Mouse (Mus musculus) heart, postnatal 0 days (tissue): ENCODE data around the gene Aqp5. TPM values are rescaled to one million over a fixed set of nuclear protein-coding genes. Genes with fewer than 3 reads are reported as not detected.

Experiments
- ATAC-seq: fragments of 200-750 bp; cut with Nextera tagmentation; 2 replicates; pipeline ENCODE4 v1.8.0; 2017; ENCODE audit warnings: low read depth, moderate number of reproducible peaks, moderate library complexity; ENCODE audit not compliant: insufficient read depth
- DNase-seq: peaks from one replicate; pipeline ENCODE4 v3.0.0-alpha.2; 2016; ENCODE audit warnings: low spot score
- H3K27ac ChIP-seq: fragments of 300-500 bp; sonication (generic); 2 replicates; pipeline ENCODE4 v1.5.1; 2014; ENCODE audit warnings: low read depth, mild to moderate bottlenecking
- H3K27me3 ChIP-seq: fragments of 300-500 bp; sonication (generic); 2 replicates; pipeline ENCODE4 v1.6.1; 2014; ENCODE audit warnings: low read length, mixed read lengths; ENCODE audit not compliant: control insufficient read depth, insufficient read depth
- H3K36me3 ChIP-seq: fragments of 300-500 bp; sonication (generic); replicated peaks from 2 replicates; pipeline ENCODE4 v1.6.1; 2014; ENCODE audit warnings: low read length, mixed read lengths; ENCODE audit not compliant: control insufficient read depth, insufficient read depth
- H3K4me1 ChIP-seq: fragments of 300-500 bp; sonication (generic); 2 replicates; pipeline ENCODE4 v1.6.1; 2014; ENCODE audit warnings: antibody characterized with exemption; ENCODE audit not compliant: control insufficient read depth, insufficient read depth
- H3K4me2 ChIP-seq: fragments of 300-500 bp; sonication (generic); 2 replicates; pipeline ENCODE4 v1.6.1; 2014; ENCODE audit warnings: low read depth, mild to moderate bottlenecking, low read length, moderate library complexity
- H3K4me3 ChIP-seq: fragments of 300-500 bp; sonication (generic); 2 replicates; pipeline ENCODE4 v1.5.1; 2014; ENCODE audit warnings: low read depth, low read length
- H3K9ac ChIP-seq: fragments of 300-500 bp; sonication (generic); replicated peaks from 2 replicates; pipeline ENCODE4 v1.6.1; 2014; ENCODE audit warnings: low read depth, low read length, mixed read lengths
- H3K9me3 ChIP-seq: fragments of 300-500 bp; sonication (generic); replicated peaks from 2 replicates; pipeline ENCODE4 v1.6.1; 2016; ENCODE audit warnings: low read length; ENCODE audit not compliant: control insufficient read depth
- CTCF ChIP-seq: IDR thresholded peaks from 2 replicates; pipeline ENCODE4 v1.5.1; 2016; ENCODE audit warnings: antibody characterized with exemption, control low read depth, low read depth
- EP300 ChIP-seq: IDR thresholded peaks from 2 replicates; pipeline ENCODE4 v1.6.1; 2016; ENCODE audit warnings: antibody characterized with exemption, low read depth
- WGBS: fragments of 180-500 bp; shearing (Covaris S2); extraction: QIAGEN DNeasy Blood & Tissue Kit; methylation state at CpG from one replicate; pipeline ENCODE4 v1.1.7; 2014; 5-methylcytosine and 5-hydroxymethylcytosine counted together
- polyA plus RNA-seq: library from polyadenylated mRNA; unstranded; fragments of >200 nt; fragmentation: Nextera tagmentation; extraction: Ambion mirVana; gene quantifications from 2 replicates; pipeline ENCODE4 v1.2.1, GENCODE M21; 2015
- total RNA-seq: library from RNA; depleted of rRNA; stranded (reverse); fragments of >200 nt; gene quantifications from 2 replicates; pipeline ENCODE4 v1.2.3, GENCODE M21; 2014; ENCODE audit warnings: low replicate concordance; rRNA removed

Aqp5 gene
- total RNA-seq (not detected in 2 replicates), polyA plus RNA-seq (0.25 and 0.40 TPM in 2 replicates)

DNA sequence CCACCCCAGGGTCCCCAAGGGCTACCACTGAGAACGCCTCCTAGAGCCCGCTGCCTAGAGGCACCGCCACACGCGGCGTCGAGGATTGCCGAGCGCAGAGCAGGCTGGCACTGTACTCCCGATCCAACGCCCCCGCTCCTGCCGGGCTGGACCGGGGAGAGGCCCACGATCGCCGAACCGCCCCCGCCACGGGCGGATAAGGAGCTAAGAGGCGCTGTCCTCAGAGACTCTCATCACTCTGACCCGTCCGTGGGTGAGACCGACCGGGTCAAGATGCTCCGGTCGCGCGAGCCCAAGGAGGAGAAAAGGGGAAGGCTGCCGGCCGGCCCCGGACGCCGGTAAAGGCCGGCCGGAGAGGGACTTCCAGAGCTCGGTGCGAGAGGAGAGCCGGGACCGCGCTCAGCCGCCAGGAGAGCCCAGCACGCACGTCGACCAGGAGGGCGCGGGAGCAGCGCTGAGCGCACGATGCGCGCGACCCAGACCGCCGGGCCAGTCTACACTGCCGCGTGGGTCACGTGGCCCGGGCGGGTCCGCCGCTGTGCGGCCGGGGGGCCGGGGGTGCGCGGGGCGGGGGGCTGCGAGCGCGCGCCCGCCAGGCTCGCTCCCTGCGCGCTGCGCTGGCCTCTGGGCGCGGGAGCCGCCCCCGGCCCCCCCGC lies at the start of gene Aqp5:
Gene Aqp5 (plus strand): TSS at position 354 of the 656 bp plus-strand sequence.
- WGBS, result 3% methylated on average over 78 of the region's 83 CpGs
- DNase-seq (no peak), ATAC-seq (peak; percentile 42; the same call in 1 of the 2 replicates)
- Histone ChIP-seq H3K27me3 (peaks cover 98% of the 10 kb centered on the region), H3K9ac (no peak within 1 kb of the TSS; the same call in 1 of the 2 replicates), H3K27ac (no peak within 1 kb of the TSS), H3K36me3 (no peaks in the 10 kb centered on the region), H3K4me2 (peak within 1 kb of the TSS; percentile 60), H3K9me3 (no peaks in the 10 kb centered on the region), H3K4me1 (no peaks in the 10 kb centered on the region), H3K4me3 (peak within 1 kb of the TSS; percentile 40)
- TF ChIP-seq EP300 (no peak), CTCF (no peak)

DNA sequence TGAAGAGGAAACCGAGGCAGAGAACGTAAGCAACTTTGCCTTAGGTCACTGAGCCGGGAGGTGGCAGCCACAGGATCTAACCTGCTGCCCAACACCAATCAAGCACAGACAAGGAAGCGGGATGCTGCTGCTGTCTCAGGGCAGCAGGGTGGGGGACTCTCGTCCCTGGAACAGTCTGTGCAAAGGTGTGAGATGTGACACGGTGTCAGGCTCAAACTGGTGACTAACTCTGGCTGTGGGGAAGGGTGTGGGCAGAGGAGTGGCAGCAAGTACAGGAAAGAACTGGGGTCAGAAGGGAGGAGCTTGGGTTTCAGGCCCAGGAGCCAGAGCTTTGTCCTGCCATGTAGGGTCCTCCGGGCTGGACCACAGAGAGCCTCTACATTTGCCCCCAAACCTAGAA lies 46.5 kb upstream of the Aqp5 start:
- Histone ChIP-seq H3K27me3 (peaks cover 38% of the 10 kb centered on the region), H3K27ac (no peak overlapping the region), H3K36me3 (no peaks in the 10 kb centered on the region), H3K9me3 (no peaks in the 10 kb centered on the region), H3K9ac (no peak overlapping the region), H3K4me3 (no peak overlapping the region), H3K4me1 (no peaks in the 10 kb centered on the region), H3K4me2 (no peak overlapping the region)
- ATAC-seq (no peak), DNase-seq (no peak)
- TF ChIP-seq CTCF (no peak), EP300 (no peak)
- 40% methylated on average over 7 of the region's 7 CpGs for WGBS

DNA sequence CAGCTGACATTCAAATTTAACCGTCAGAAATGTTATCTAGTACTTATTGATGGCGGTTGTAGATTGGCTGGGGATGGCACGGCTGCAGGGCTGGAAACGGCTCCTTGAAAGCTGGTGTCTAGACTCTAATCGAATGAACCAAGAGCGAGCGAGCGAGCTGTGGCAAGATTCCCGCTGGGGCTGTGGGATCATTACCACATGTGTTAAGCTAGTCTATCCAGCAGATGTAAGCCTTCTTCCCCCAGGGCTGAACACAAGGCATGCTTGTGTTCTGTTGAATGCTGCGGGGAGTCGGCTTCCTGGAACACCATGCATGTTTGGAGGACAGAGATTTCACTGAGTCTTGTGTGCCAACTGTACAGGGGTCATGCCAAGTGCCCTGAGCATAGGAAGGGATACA lies 44.0 kb upstream of the Aqp5 start:
- TF ChIP-seq EP300 (no peak), CTCF (no peak)
- no peak overlapping the region for H3K4me3 ChIP-seq
- no peak overlapping the region for H3K4me2 ChIP-seq
- no peaks in the 10 kb centered on the region for H3K4me1 ChIP-seq
- ATAC-seq, result 0 out of 2 replicates have a peak, but pooled peaks have one; percentile 17
- peaks cover 34% of the 10 kb centered on the region for H3K27me3 ChIP-seq
- DNase-seq, result no peak
- no peaks in the 10 kb centered on the region for H3K9me3 ChIP-seq
- no peak overlapping the region for H3K27ac ChIP-seq
- no peak overlapping the region for H3K9ac ChIP-seq
- H3K36me3 ChIP-seq, result no peaks in the 10 kb centered on the region
- 71% methylated on average over 11 of the region's 11 CpGs for WGBS

DNA sequence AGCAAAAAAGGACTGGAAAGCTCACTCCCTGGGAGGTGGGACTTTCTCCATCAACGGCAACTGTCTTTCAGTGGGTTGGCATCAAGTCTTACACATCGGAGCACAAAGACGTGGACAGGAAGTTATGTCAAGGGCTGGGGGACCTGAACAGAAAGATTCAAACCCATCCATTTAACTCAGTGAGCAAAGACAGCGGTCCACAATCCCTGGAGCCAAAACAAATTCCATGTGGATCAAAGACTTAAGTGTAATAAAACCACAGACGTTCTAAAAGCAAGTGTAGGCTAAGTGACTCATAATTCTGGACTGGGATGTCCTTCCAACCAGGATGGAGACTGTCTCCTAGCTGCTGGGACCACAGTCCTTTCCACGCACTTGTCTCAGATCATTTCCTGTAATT lies 42.9 kb upstream of the Aqp5 start:
- Histone ChIP-seq H3K4me2 (no peak overlapping the region), H3K27ac (no peak overlapping the region), H3K4me3 (no peak overlapping the region), H3K9me3 (no peaks in the 10 kb centered on the region), H3K27me3 (peaks cover 27% of the 10 kb centered on the region), H3K4me1 (no peaks in the 10 kb centered on the region), H3K9ac (no peak overlapping the region), H3K36me3 (no peaks in the 10 kb centered on the region)
- TF ChIP-seq CTCF (no peak), EP300 (no peak)
- no peak for ATAC-seq
- 67% methylated on average over 6 of the region's 6 CpGs for WGBS
- DNase-seq, result no peak

DNA sequence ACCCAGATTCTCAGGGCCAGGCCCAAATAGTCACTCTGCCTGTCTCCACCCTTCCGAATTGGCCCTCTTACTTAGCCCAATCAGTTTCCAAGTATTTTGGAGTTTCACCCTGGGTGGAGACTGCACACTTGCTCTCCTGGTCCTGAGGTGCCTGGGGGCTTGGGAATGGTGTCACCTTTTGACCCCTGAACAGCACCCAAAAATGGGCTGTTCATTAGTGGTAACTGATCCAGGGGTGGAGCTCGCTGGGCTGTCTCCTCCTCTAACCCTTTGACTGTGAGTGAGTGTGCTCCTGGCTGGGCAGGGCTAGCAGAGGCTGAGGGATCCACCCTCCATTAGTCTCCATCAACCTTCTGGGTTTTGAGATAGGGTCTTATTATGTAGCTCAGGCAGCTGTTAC lies 40.7 kb upstream of the Aqp5 start:
- Histone ChIP-seq H3K4me2 (no peak overlapping the region), H3K4me1 (no peaks in the 10 kb centered on the region), H3K4me3 (no peak overlapping the region), H3K9me3 (no peaks in the 10 kb centered on the region), H3K27ac (no peak overlapping the region), H3K27me3 (0 out of 2 replicates have a peak, but pooled peaks cover 11% of the 10 kb centered on the region), H3K9ac (no peak overlapping the region), H3K36me3 (no peaks in the 10 kb centered on the region)
- DNase-seq (no peak), ATAC-seq (no peak)
- no peak for TF ChIP-seq CTCF
- TF ChIP-seq EP300, result no peak
- 48% methylated on average over 2 of the region's 2 CpGs for WGBS

DNA sequence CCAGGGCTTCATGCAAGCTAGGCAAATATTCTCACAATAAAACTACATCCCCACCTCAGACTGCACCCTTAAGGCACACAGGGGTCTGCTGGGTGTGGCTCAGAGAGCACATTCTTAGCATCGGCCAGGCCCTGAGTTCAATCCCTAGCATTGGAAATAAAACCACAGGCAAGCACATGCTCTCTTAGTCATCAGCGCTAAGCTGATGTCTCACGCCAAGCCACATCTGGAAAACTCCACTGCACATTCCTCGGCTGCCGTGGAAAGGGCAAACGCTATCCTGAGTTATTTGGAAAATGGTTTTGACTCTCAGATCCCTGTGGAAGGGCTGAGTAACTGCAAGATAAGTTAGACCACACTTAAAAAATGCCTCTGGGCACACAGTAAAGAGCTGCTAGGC lies 36.8 kb upstream of the Aqp5 start:
- Histone ChIP-seq H3K4me2 (no peak overlapping the region), H3K27ac (no peak overlapping the region), H3K4me3 (no peak overlapping the region), H3K9me3 (no peaks in the 10 kb centered on the region), H3K36me3 (no peaks in the 10 kb centered on the region), H3K4me1 (no peaks in the 10 kb centered on the region), H3K9ac (no peak overlapping the region), H3K27me3 (0 out of 2 replicates have a peak, but pooled peaks cover 5% of the 10 kb centered on the region)
- ATAC-seq, result no peak
- WGBS, result 26% methylated on average over 6 of the region's 6 CpGs
- no peak for DNase-seq
- no peak for TF ChIP-seq CTCF
- no peak for TF ChIP-seq EP300
